Mouse (Mus musculus): ENCODE measurements around the gene Lrrc4. TPM values are rescaled to one million over a fixed set of nuclear protein-coding genes. Genes with fewer than 3 reads are reported as not detected.

Lrrc4 gene
- 0.22 and 0.27 TPM in 2 replicates for polyA plus RNA-seq (2015; fragmentation: Nextera tagmentation; extraction: Ambion mirVana)

GRCm38 (mm10) chr6:28831011-28831853, at the start of gene Lrrc4:
Gene Lrrc4, minus strand, starts transcription at chr6:28831747.
- Histone ChIP-seq H3K4me3 (ENCODE audit: low read length) (peak within 1 kb of the TSS; percentile 63), H3K4me1 (ENCODE audit: control insufficient read depth, insufficient read depth, low read length) (peaks cover 5% of the 10 kb centered on the region), H3K9me3 (replicated peaks; ENCODE audit: control insufficient read depth, low read length) (no peaks in the 10 kb centered on the region), H3K4me2 (ENCODE audit: low read depth, low read length) (peak within 1 kb of the TSS; percentile 98), H3K36me3 (ENCODE audit: control insufficient read depth, insufficient read depth) (no peaks in the 10 kb centered on the region), H3K27ac (ENCODE audit: low read length) (no peak within 1 kb of the TSS), H3K27me3 (ENCODE audit: control insufficient read depth, insufficient read depth, low read length) (peaks cover 19% of the 10 kb centered on the region), H3K9ac (ENCODE audit: low read length) (peak within 1 kb of the TSS; percentile 72)
- no peak for ATAC-seq (replicated peaks; ENCODE audit: extremely low read depth, insufficient read depth, low FRiP score)
- WGBS, result 47% methylated on average over 27 of the region's 27 CpGs

- peaks cover 17% of the 10 kb centered on the region for H3K36me3 ChIP-seq (ENCODE audit: control insufficient read depth, insufficient read depth)
- H3K4me2 ChIP-seq (ENCODE audit: low read depth, low read length), result no peak overlapping the region
- ATAC-seq (replicated peaks; ENCODE audit: extremely low read depth, insufficient read depth, low FRiP score), result no peak
- no peak overlapping the region for H3K9ac ChIP-seq (ENCODE audit: low read length)
- peaks cover 15% of the 10 kb centered on the region for H3K4me1 ChIP-seq (ENCODE audit: control insufficient read depth, insufficient read depth, low read length)
- H3K9me3 ChIP-seq (replicated peaks; ENCODE audit: control insufficient read depth, low read length), result no peaks in the 10 kb centered on the region
- H3K4me3 ChIP-seq (ENCODE audit: low read length), result no peak overlapping the region
- no peaks in the 10 kb centered on the region for H3K27me3 ChIP-seq (ENCODE audit: control insufficient read depth, insufficient read depth, low read length)
- 61% methylated on average over 4 of the region's 4 CpGs for WGBS
- H3K27ac ChIP-seq (ENCODE audit: low read length), result no peak overlapping the region
These were observed 49.4 kb upstream of the Lrrc4 start for GRCm38 (mm10) chr6:28880909-28881308.

GRCm38 (mm10) chr6:28879315-28879714, 47.8 kb upstream of the Lrrc4 start:
- peaks cover 15% of the 10 kb centered on the region for H3K4me1 ChIP-seq (ENCODE audit: control insufficient read depth, insufficient read depth, low read length)
- peaks cover 20% of the 10 kb centered on the region for H3K36me3 ChIP-seq (ENCODE audit: control insufficient read depth, insufficient read depth)
- H3K9ac ChIP-seq (ENCODE audit: low read length), result no peak overlapping the region
- no peaks in the 10 kb centered on the region for H3K9me3 ChIP-seq (replicated peaks; ENCODE audit: control insufficient read depth, low read length)
- H3K4me2 ChIP-seq (ENCODE audit: low read depth, low read length), result no peak overlapping the region
- no peak for ATAC-seq (replicated peaks; ENCODE audit: extremely low read depth, insufficient read depth, low FRiP score)
- 40% methylated on average over 8 of the region's 8 CpGs for WGBS
- no peak overlapping the region for H3K27ac ChIP-seq (ENCODE audit: low read length)
- no peak overlapping the region for H3K4me3 ChIP-seq (ENCODE audit: low read length)
- H3K27me3 ChIP-seq (ENCODE audit: control insufficient read depth, insufficient read depth, low read length), result no peaks in the 10 kb centered on the region

DNA sequence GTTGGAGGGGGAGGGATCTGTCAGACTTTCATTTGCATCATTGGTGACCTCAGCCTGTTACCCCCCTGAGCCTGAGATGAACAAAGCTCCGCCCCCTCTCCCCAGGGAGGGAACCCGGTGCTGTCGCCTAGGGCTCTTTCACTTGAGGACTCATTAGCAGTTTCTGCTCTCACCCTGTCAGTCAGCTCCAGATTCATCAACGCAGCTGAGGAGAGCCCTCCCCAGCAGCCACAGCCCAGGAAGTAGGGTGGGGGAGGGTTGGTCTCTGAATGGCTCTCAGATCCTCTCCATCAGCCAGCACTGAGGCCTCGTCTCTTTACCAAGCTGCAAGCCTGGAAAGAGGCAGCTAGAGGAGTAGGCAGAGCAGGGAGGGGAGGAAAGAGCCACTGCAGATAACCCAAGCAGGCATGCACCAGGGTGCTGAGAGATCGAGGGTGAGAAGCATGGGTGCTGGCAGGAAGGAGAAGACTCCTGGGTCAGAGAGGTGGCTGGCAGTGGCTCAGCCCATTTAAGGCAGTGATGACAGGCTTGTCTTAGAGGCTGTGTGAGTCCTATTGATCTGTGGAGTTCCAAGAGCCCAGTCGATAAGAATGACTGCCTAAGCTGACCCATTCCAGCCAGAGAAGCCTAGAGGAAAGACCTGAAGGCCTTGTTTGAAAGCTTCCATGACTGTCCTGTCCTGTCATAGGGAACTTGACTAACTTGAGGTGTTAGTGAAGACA, 46.6 kb upstream of the Lrrc4 start:
- Histone ChIP-seq H3K9me3 (replicated peaks; ENCODE audit: control insufficient read depth, low read length) (no peaks in the 10 kb centered on the region), H3K27ac (ENCODE audit: low read length) (no peak overlapping the region), H3K4me3 (ENCODE audit: low read length) (no peak overlapping the region), H3K27me3 (ENCODE audit: control insufficient read depth, insufficient read depth, low read length) (no peaks in the 10 kb centered on the region), H3K36me3 (ENCODE audit: control insufficient read depth, insufficient read depth) (peaks cover 10% of the 10 kb centered on the region; the same call in 1 of the 2 replicates), H3K4me2 (ENCODE audit: low read depth, low read length) (no peak overlapping the region), H3K9ac (ENCODE audit: low read length) (no peak overlapping the region), H3K4me1 (ENCODE audit: control insufficient read depth, insufficient read depth, low read length) (peaks cover 15% of the 10 kb centered on the region)
- WGBS, result 26% methylated on average over 7 of the region's 7 CpGs
- ATAC-seq (replicated peaks; ENCODE audit: extremely low read depth, insufficient read depth, low FRiP score), result no peak

DNA sequence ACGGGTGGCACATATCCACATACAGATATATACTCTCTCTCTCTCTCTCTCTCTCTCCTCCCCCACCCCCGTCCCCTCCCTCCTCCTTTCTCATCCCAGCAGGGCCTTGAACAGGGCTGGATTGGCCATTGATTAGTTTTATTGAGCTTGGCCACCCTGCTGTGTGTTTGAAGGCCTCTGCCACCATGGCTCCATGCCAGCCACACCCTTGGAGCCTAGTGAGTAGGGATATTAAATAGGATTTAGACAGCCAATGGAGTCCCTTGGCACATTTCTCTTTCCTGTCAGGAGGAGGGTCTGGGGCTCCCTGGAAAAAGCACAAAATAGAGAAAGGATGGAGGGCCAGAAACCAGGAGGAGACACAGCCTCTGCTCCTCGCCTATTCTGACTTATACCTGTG, 44.9 kb upstream of the Lrrc4 start:
- H3K4me1 ChIP-seq (ENCODE audit: control insufficient read depth, insufficient read depth, low read length), result peaks cover 15% of the 10 kb centered on the region

GRCm38 (mm10) chr6:28875333-28875732, 43.8 kb upstream of the Lrrc4 start:
- Histone ChIP-seq H3K27ac (ENCODE audit: low read length) (no peak overlapping the region), H3K4me3 (ENCODE audit: low read length) (no peak overlapping the region), H3K4me2 (ENCODE audit: low read depth, low read length) (no peak overlapping the region), H3K27me3 (ENCODE audit: control insufficient read depth, insufficient read depth, low read length) (no peaks in the 10 kb centered on the region), H3K4me1 (ENCODE audit: control insufficient read depth, insufficient read depth, low read length) (peaks cover 15% of the 10 kb centered on the region), H3K9me3 (replicated peaks; ENCODE audit: control insufficient read depth, low read length) (no peaks in the 10 kb centered on the region), H3K36me3 (ENCODE audit: control insufficient read depth, insufficient read depth) (peaks cover 10% of the 10 kb centered on the region; the same call in 1 of the 2 replicates), H3K9ac (ENCODE audit: low read length) (no peak overlapping the region)
- WGBS, result 100% methylated on average over 1 of the region's 1 CpGs
- ATAC-seq (replicated peaks; ENCODE audit: extremely low read depth, insufficient read depth, low FRiP score), result no peak

More for the DNA sequence above, 44.9 kb upstream of the Lrrc4 start:
- no peak overlapping the region for H3K4me3 ChIP-seq (ENCODE audit: low read length)
- no peak overlapping the region for H3K27ac ChIP-seq (ENCODE audit: low read length)
- H3K9ac ChIP-seq (ENCODE audit: low read length), result no peak overlapping the region
- peaks cover 10% of the 10 kb centered on the region; the same call in 1 of the 2 replicates for H3K36me3 ChIP-seq (ENCODE audit: control insufficient read depth, insufficient read depth)
- no peaks in the 10 kb centered on the region for H3K27me3 ChIP-seq (ENCODE audit: control insufficient read depth, insufficient read depth, low read length)
- 85% methylated on average over 3 of the region's 3 CpGs for WGBS
- H3K9me3 ChIP-seq (replicated peaks; ENCODE audit: control insufficient read depth, low read length), result no peaks in the 10 kb centered on the region
- H3K4me2 ChIP-seq (ENCODE audit: low read depth, low read length), result no peak overlapping the region
- ATAC-seq (replicated peaks; ENCODE audit: extremely low read depth, insufficient read depth, low FRiP score), result no peak

DNA sequence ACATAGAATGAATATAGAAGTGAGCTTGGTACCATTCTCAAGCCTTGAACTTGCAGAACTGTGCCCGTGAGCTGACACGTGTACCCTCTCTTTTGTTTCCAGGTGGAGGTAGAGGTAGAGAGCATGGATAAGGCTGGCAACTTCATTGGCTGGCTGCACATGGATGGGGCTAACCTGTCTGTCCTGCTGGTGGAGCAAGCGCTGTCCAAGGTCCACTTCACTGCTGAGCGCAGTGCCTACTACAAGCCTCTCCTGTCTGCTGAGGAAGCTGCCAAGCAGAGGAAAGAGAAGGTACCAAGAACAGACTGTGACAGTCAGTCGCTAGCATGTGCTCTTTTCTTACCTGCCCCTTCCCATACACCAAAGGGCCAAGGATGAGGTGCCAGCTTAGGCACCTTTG, 43.2 kb upstream of the Lrrc4 start:
- 88% methylated on average over 5 of the region's 5 CpGs for WGBS
- Histone ChIP-seq H3K27ac (ENCODE audit: low read length) (no peak overlapping the region), H3K4me3 (ENCODE audit: low read length) (no peak overlapping the region), H3K9me3 (replicated peaks; ENCODE audit: control insufficient read depth, low read length) (no peaks in the 10 kb centered on the region), H3K4me1 (ENCODE audit: control insufficient read depth, insufficient read depth, low read length) (peaks cover 15% of the 10 kb centered on the region), H3K27me3 (ENCODE audit: control insufficient read depth, insufficient read depth, low read length) (no peaks in the 10 kb centered on the region), H3K9ac (ENCODE audit: low read length) (no peak overlapping the region), H3K36me3 (ENCODE audit: control insufficient read depth, insufficient read depth) (peaks cover 8% of the 10 kb centered on the region; the same call in 1 of the 2 replicates), H3K4me2 (ENCODE audit: low read depth, low read length) (no peak overlapping the region)
- ATAC-seq (replicated peaks; ENCODE audit: extremely low read depth, insufficient read depth, low FRiP score), result no peak

- H3K4me3 ChIP-seq (ENCODE audit: low read length), result no peak overlapping the region
- H3K9ac ChIP-seq (ENCODE audit: low read length), result no peak overlapping the region
- H3K4me1 ChIP-seq (ENCODE audit: control insufficient read depth, insufficient read depth, low read length), result peaks cover 11% of the 10 kb centered on the region
- WGBS, result 78% methylated on average over 11 of the region's 11 CpGs
- no peaks in the 10 kb centered on the region for H3K27me3 ChIP-seq (ENCODE audit: control insufficient read depth, insufficient read depth, low read length)
- ATAC-seq (replicated peaks; ENCODE audit: extremely low read depth, insufficient read depth, low FRiP score), result no peak
- peaks cover 8% of the 10 kb centered on the region; the same call in 1 of the 2 replicates for H3K36me3 ChIP-seq (ENCODE audit: control insufficient read depth, insufficient read depth)
- no peak overlapping the region for H3K27ac ChIP-seq (ENCODE audit: low read length)
- no peaks in the 10 kb centered on the region for H3K9me3 ChIP-seq (replicated peaks; ENCODE audit: control insufficient read depth, low read length)
- H3K4me2 ChIP-seq (ENCODE audit: low read depth, low read length), result no peak overlapping the region
These were observed 42.5 kb upstream of the Lrrc4 start for GRCm38 (mm10) chr6:28874053-28874452.

DNA sequence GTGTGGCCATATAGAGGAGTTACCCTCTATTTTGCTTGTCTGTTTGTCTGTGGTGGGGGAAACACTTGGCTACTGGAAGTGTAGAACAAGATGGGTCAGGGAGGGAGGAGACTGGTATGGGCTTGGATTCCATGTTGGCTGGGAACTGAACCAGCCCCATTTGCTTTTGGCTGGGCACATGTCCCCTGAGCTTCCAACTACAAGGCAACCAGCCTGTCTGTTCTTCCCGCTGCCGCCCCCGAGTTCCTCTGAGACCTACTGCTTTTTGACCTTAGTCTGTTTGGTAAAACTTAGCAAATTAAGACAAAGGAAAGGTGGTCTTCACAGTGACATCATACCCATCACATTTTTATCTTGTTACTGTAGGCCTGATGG, 40.9 kb upstream of the Lrrc4 start:
- no peak overlapping the region for H3K9ac ChIP-seq (ENCODE audit: low read length)
- H3K27me3 ChIP-seq (ENCODE audit: control insufficient read depth, insufficient read depth, low read length), result no peaks in the 10 kb centered on the region
- no peak overlapping the region for H3K4me3 ChIP-seq (ENCODE audit: low read length)
- H3K4me2 ChIP-seq (ENCODE audit: low read depth, low read length), result no peak overlapping the region
- H3K36me3 ChIP-seq (ENCODE audit: control insufficient read depth, insufficient read depth), result peaks cover 8% of the 10 kb centered on the region; the same call in 1 of the 2 replicates
- 92% methylated on average over 3 of the region's 3 CpGs for WGBS
- H3K4me1 ChIP-seq (ENCODE audit: control insufficient read depth, insufficient read depth, low read length), result peaks cover 5% of the 10 kb centered on the region
- no peak for ATAC-seq (replicated peaks; ENCODE audit: extremely low read depth, insufficient read depth, low FRiP score)
- no peaks in the 10 kb centered on the region for H3K9me3 ChIP-seq (replicated peaks; ENCODE audit: control insufficient read depth, low read length)
- H3K27ac ChIP-seq (ENCODE audit: low read length), result no peak overlapping the region
